Mouse (Mus musculus): ENCODE data around the gene St3gal2.
"Not testable (repeated sequence)": the region's sequence is repeated elsewhere in the genome, so short reads cannot be mapped to it uniquely, and the experiment has no call there.

The St3gal2 gene

GRCm38 (mm10) chr8:110990017-110990416 is 70.3 kb downstream of the St3gal2 start:
- DNase-seq (ENCODE audit: low spot score in 2 of 2) = no peak

GRCm38 (mm10) chr8:110996641-110997430 is 77.1 kb downstream of the St3gal2 start:
- DNase-seq (ENCODE audit: low spot score in 2 of 2) = no peak

GRCm38 (mm10) chr8:110997547-110998531 is 78.1 kb downstream of the St3gal2 start, which contains the start of gene Ddx19a:
Ddx19a (minus strand) TSS chr8:110997800.
- peak; percentile 77 to 87 for DNase-seq (ENCODE audit: low spot score in 2 of 2)

- DNase-seq (ENCODE audit: low spot score in 2 of 2) = not testable (repeated sequence)
Observed at GRCm38 (mm10) chr8:111010230-111010991, 90.7 kb downstream of the St3gal2 start.

Measured in frontal cortex, postnatal 10 days (tissue).